Mouse (Mus musculus) stomach, postnatal 0 days (tissue): ENCODE data around the gene Olfr329-ps.
"Not testable (repeated sequence)": the region's sequence is repeated elsewhere in the genome, so short reads cannot be mapped to it uniquely, and the experiment has no call there.

Source experiments
- CTCF ChIP-seq: IDR thresholded peaks from 2 replicates; pipeline ENCODE4 v1.5.1; 2016; ENCODE audit warnings: antibody characterized with exemption, low read depth, mild to moderate bottlenecking, moderate library complexity
- EP300 ChIP-seq: optimal IDR thresholded peaks from 2 replicates; pipeline ENCODE3; 2016; ENCODE audit warnings: antibody characterized with exemption

- not testable (repeated sequence) for TF ChIP-seq EP300, CTCF
Observed at GRCm38 (mm10) chr11:58502472-58502871, 43.8 kb downstream of the Olfr329-ps start, which contains the start of gene Olfr331.
